Mouse (Mus musculus) cerebellum, adult 9-10 months (tissue): ENCODE measurements around the gene Gm49486.

ENCODE experiments used
- DNase-seq: peaks from one replicate; pipeline ENCODE4 v3.0.0; 2022

Gm49486 gene

GRCm38 (mm10) chr15:79235268-79235667, 6.1 kb downstream of the Gm49486 start:
- no peak for DNase-seq

GRCm38 (mm10) chr15:79238036-79238435, 8.8 kb downstream of the Gm49486 start:
- DNase-seq, result no peak

GRCm38 (mm10) chr15:79242574-79243233, 13.5 kb downstream of the Gm49486 start:
- no peak for DNase-seq

GRCm38 (mm10) chr15:79243234-79244042, 14.2 kb downstream of the Gm49486 start:
- peak; percentile 94 for DNase-seq

GRCm38 (mm10) chr15:79244071-79244893, 15.1 kb downstream of the Gm49486 start:
- DNase-seq, result no peak

DNA sequence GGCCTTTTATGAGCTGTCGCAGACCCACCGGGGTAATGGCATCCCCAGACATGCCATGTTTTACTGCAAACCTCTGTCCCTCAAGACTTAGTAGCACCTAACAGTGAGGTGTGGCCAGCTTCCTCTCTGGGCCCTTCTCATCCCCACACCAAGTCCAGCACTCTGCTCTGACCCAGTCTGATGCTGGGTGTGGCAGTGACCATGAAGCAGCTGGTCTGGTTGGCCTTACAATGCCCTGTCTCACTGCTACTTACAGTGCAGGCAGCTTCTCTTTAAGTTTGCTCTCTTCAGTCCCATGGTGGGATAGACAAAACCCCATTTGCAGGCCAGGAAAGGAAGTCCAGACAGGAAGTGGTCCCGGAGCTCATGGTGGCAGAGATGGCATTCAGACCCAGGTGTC, 16.1 kb downstream of the Gm49486 start:
- no peak for DNase-seq

GRCm38 (mm10) chr15:79250236-79250635, 21.0 kb downstream of the Gm49486 start:
- DNase-seq, result no peak

DNA sequence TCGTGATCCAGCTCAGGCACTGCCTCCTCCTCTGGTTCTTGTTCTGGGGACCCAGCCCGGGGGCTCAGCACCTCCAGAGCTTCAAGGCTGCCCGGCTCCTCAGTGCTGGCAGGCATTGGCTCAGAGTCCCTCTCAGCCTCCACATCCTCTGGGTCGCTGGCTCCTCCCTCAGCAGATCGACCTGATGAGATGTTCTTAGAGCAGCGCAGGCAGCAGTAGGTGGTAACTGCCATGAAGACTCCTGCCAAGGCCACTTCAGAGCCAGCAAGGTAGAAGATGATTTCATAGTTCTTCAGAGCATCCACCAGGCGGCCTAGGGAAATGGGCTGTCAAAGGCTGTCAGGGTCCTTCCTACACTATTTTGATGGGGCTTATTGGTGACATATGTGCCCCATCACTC, 22.0 kb downstream of the Gm49486 start:
- DNase-seq, result no peak

GRCm38 (mm10) chr15:79251781-79252491, 22.7 kb downstream of the Gm49486 start:
- DNase-seq, result no peak

GRCm38 (mm10) chr15:79252580-79252979, 23.4 kb downstream of the Gm49486 start:
- DNase-seq, result no peak

GRCm38 (mm10) chr15:79254661-79255060, 25.5 kb downstream of the Gm49486 start, which contains the start of gene Slc16a8:
Gene Slc16a8 (minus strand): TSS chr15:79254761.
- DNase-seq, result no peak

- DNase-seq, result no peak
Measured at GRCm38 (mm10) chr15:79258521-79258920, 29.3 kb downstream of the Gm49486 start.

GRCm38 (mm10) chr15:79261095-79261725, 32.0 kb downstream of the Gm49486 start:
- no peak for DNase-seq

DNA sequence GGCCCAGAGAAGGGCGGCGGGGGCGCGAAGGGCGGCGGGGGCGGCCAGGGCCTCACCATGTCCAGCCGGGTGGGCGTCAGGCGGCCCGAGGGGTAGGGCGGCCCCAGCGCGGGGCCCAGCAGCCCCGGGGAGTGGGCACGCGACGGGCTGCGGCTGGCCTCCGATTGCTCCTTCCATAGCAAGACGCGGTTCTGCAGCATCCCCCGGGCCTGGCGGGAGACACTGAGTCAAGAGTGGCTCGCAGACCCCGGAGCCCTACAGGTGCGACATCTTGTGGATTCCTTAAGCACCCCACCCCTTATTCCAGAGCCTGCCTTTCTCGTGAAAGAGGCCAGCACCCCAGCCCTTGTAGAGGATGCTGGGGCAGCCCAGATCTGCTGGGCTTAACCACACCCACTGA, 32.6 kb downstream of the Gm49486 start:
- no peak for DNase-seq

DNA sequence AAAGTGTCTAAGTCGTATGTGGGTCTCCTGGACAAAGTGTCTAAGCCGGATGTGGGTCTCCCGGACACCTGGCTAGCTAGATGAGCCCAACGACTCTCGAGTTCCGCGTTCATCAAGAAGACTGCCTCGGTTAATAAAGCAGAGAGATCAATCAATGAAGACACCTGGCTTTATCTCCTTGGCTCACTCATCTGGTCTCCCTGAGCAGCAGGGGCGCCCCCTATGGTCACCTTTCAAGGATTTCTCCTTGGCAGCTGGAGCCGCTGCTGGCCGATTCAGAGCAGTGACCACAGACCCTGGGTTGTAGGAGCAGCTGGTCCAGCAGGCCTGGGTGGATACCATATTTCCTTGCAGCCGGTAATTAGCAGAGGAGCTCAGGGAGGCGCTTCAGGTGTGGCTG, 33.2 kb downstream of the Gm49486 start:
- no peak for DNase-seq

DNA sequence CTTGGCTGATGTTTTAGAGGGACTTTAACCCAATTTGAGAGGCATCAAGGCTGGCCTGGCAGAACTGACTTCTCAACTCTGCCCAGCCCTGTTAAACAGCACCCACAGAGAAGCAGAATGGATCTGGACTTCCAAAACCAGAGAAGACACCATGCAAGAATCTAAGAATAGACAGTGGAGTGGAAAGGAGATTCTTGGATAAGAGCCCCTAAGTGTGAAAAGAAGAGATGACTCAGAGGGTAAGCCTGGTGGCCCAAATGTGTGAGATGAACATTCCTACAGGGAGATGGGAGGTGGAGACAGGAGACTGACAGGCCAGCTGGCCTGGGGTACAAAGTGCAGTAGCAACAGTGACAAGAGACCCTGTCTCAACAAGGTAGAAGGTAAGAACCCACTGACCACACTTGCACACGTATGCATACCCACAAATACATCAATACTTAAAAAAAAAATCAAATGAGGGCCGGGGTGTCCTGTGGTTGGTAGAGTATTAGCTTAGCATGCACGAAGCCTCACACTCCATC, 33.7 kb downstream of the Gm49486 start:
- DNase-seq, result no peak

- DNase-seq, result no peak
Measured at GRCm38 (mm10) chr15:79263726-79264125, 34.5 kb downstream of the Gm49486 start.

- DNase-seq, result no peak
Measured at GRCm38 (mm10) chr15:79265384-79265783, 36.2 kb downstream of the Gm49486 start.

- DNase-seq, result no peak
Measured at GRCm38 (mm10) chr15:79268521-79268920, 39.3 kb downstream of the Gm49486 start.

- no peak for DNase-seq
Measured at GRCm38 (mm10) chr15:79270317-79271123, 41.3 kb downstream of the Gm49486 start.

DNA sequence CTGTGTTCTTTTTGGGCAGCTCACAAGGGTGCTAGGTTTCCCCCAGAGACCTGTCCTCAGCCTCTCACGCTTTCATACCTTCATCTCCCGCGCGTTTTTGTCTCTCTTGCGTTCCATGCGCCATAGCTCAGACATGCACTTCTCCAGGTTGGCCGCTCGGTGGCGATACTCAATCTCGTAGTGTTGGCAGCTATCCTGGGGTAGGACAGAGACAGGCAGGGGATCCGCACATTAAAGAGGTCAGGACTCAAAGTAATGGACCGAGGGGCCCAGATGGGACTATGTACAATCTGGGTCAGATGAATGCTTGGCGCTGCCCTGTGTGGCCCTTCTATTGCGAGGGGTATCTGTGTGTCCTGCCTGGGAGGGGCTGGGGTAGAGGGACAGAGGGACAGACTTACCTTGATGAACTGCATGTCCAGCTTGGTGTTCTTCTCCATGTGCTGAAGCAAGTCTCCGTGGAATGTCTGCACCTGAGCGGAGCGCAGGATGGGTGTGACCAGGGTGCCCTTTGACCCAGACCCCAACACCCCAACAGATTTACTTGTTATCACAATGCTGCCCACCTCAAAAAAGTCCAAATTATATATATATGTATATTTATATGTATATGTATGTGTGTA, 42.0 kb downstream of the Gm49486 start:
- no peak for DNase-seq
